Mouse (Mus musculus): ENCODE results near the gene Sik3.

Sik3 gene

GRCm38 (mm10) chr9:46012091-46013008, at the start of gene Sik3, which contains the start of gene Pafah1b2:
Gene Sik3 (plus strand): TSS chr9:46012820.
Gene Pafah1b2 (minus strand): TSS chr9:46012690.
- DNase-seq (ENCODE audit: low read depth, low spot score): peak; percentile 96

GRCm38 (mm10) chr9:45963577-45963976, 49.0 kb upstream of the Sik3 start:
- no peak for DNase-seq (ENCODE audit: low read depth, low spot score)

GRCm38 (mm10) chr9:45976884-45977283, 35.7 kb upstream of the Sik3 start:
- no peak for DNase-seq (ENCODE audit: low read depth, low spot score)

- DNase-seq (ENCODE audit: low read depth, low spot score): no peak
Measured at GRCm38 (mm10) chr9:45979778-45980177, 32.8 kb upstream of the Sik3 start.

GRCm38 (mm10) chr9:45980611-45981010, 32.0 kb upstream of the Sik3 start:
- no peak for DNase-seq (ENCODE audit: low read depth, low spot score)

- no peak for DNase-seq (ENCODE audit: low read depth, low spot score)
Measured at GRCm38 (mm10) chr9:45981331-45981730, 31.3 kb upstream of the Sik3 start.

- DNase-seq (ENCODE audit: low read depth, low spot score): peak; percentile 19
Measured at GRCm38 (mm10) chr9:45983676-45984408, 28.8 kb upstream of the Sik3 start.

- DNase-seq (ENCODE audit: low read depth, low spot score): peak; percentile 85
Measured at GRCm38 (mm10) chr9:45984409-45985228, 28.0 kb upstream of the Sik3 start.

- DNase-seq (ENCODE audit: low read depth, low spot score): no peak
Measured at GRCm38 (mm10) chr9:45985229-45985567, 27.4 kb upstream of the Sik3 start.

GRCm38 (mm10) chr9:45999009-45999408, 13.6 kb upstream of the Sik3 start:
- DNase-seq (ENCODE audit: low read depth, low spot score): no peak

- peak; percentile 83 for DNase-seq (ENCODE audit: low read depth, low spot score)
Measured at GRCm38 (mm10) chr9:46003729-46004128, 8.9 kb upstream of the Sik3 start.

- no peak for DNase-seq (ENCODE audit: low read depth, low spot score)
Measured at GRCm38 (mm10) chr9:46004529-46004928, 8.1 kb upstream of the Sik3 start.

- no peak for DNase-seq (ENCODE audit: low read depth, low spot score)
Measured at GRCm38 (mm10) chr9:46006224-46006623, 6.4 kb upstream of the Sik3 start.

- no peak for DNase-seq (ENCODE audit: low read depth, low spot score)
Measured at GRCm38 (mm10) chr9:46008931-46009668, 3.5 kb upstream of the Sik3 start.

GRCm38 (mm10) chr9:46009669-46009983, 3.0 kb upstream of the Sik3 start:
- DNase-seq (ENCODE audit: low read depth, low spot score): no peak

- no peak for DNase-seq (ENCODE audit: low read depth, low spot score)
Measured at GRCm38 (mm10) chr9:46011094-46011970, 1.3 kb upstream of the Sik3 start.

- no peak for DNase-seq (ENCODE audit: low read depth, low spot score)
Measured at GRCm38 (mm10) chr9:46013009-46013586, 478 bp downstream of the Sik3 start.

GRCm38 (mm10) chr9:46013616-46014015, 996 bp downstream of the Sik3 start:
- DNase-seq (ENCODE audit: low read depth, low spot score): no peak

GRCm38 (mm10) chr9:46014251-46014681, 1.6 kb downstream of the Sik3 start:
- peak; percentile 52 for DNase-seq (ENCODE audit: low read depth, low spot score)

- DNase-seq (ENCODE audit: low read depth, low spot score): no peak
Measured at GRCm38 (mm10) chr9:46015081-46015551, 2.5 kb downstream of the Sik3 start.
